Mouse (Mus musculus): ENCODE measurements around the gene Olfr750. TPM values are rescaled to one million over a fixed set of nuclear protein-coding genes. Genes with fewer than 3 reads are reported as not detected.

Olfr750 gene
- polyA plus RNA-seq, 1 experiment from 2014 or later: not detected

GRCm38 (mm10) chr14:51085086-51085485 lies 10.9 kb upstream of the Olfr750 start:
- Histone ChIP-seq H3K27ac (no peak overlapping the region), H3K4me2 (no peak overlapping the region), H3K4me3 (no peak overlapping the region), H3K27me3 (peaks cover 24% of the 10 kb centered on the region), H3K4me1 (peaks cover 11% of the 10 kb centered on the region; the same call in 1 of the 2 replicates), H3K36me3 (no peaks in the 10 kb centered on the region), H3K9me3 (no peaks in the 10 kb centered on the region), H3K9ac (no peak overlapping the region)
- ATAC-seq (ENCODE audit: insufficient number of reproducible peaks, low FRiP score, low TSS enrichment, low read depth): no peak
- WGBS: 70% methylated on average over 2 of the region's 2 CpGs

- no peak overlapping the region for H3K27ac ChIP-seq
- H3K4me3 ChIP-seq: peak overlapping the region; percentile 48
- H3K9ac ChIP-seq: no peak overlapping the region
- peaks cover 30% of the 10 kb centered on the region for H3K27me3 ChIP-seq
- 9% methylated on average over 7 of the region's 7 CpGs for WGBS
- ATAC-seq (ENCODE audit: insufficient number of reproducible peaks, low FRiP score, low TSS enrichment, low read depth): no peak
- H3K36me3 ChIP-seq: no peaks in the 10 kb centered on the region
- no peaks in the 10 kb centered on the region for H3K9me3 ChIP-seq
- peaks cover 11% of the 10 kb centered on the region; the same call in 1 of the 2 replicates for H3K4me1 ChIP-seq
- H3K4me2 ChIP-seq: peak overlapping the region; percentile 81
These were observed 9.6 kb upstream of the Olfr750 start for GRCm38 (mm10) chr14:51083805-51084204.

- Histone ChIP-seq H3K4me1 (peaks cover 8% of the 10 kb centered on the region; the same call in 1 of the 2 replicates), H3K9me3 (no peaks in the 10 kb centered on the region)
These were observed 8.7 kb upstream of the Olfr750 start for GRCm38 (mm10) chr14:51082599-51083581.

GRCm38 (mm10) chr14:51081035-51081434 lies 6.8 kb upstream of the Olfr750 start:
- Histone ChIP-seq H3K27me3 (peaks cover 30% of the 10 kb centered on the region), H3K27ac (no peak overlapping the region), H3K9me3 (no peaks in the 10 kb centered on the region), H3K4me3 (no peak overlapping the region), H3K4me2 (no peak overlapping the region), H3K36me3 (no peaks in the 10 kb centered on the region), H3K4me1 (peaks cover 8% of the 10 kb centered on the region; the same call in 1 of the 2 replicates), H3K9ac (no peak overlapping the region)
- no peak for ATAC-seq (ENCODE audit: insufficient number of reproducible peaks, low FRiP score, low TSS enrichment, low read depth)
- WGBS: 85% methylated on average over 2 of the region's 2 CpGs

More at GRCm38 (mm10) chr14:51082599-51083581, 8.7 kb upstream of the Olfr750 start:
- Histone ChIP-seq H3K27me3 (peaks cover 30% of the 10 kb centered on the region), H3K4me3 (peak overlapping the region; percentile 48), H3K27ac (no peak overlapping the region), H3K9ac (peak overlapping the region; percentile 39; the same call in 1 of the 2 replicates), H3K36me3 (no peaks in the 10 kb centered on the region), H3K4me2 (peak overlapping the region; percentile 81)
- WGBS: 2% methylated on average over 40 of the region's 40 CpGs
- peak; percentile 53 for ATAC-seq (ENCODE audit: insufficient number of reproducible peaks, low FRiP score, low TSS enrichment, low read depth)

GRCm38 (mm10) chr14:51079180-51079579 lies 4.9 kb upstream of the Olfr750 start:
- WGBS: 80% methylated on average over 1 of the region's 1 CpGs

GRCm38 (mm10) chr14:51069617-51070016 lies 4.6 kb downstream of the Olfr750 start:
- Histone ChIP-seq H3K4me2 (no peak overlapping the region), H3K4me1 (0 out of 2 replicates have a peak, but pooled peaks cover 6% of the 10 kb centered on the region), H3K36me3 (no peaks in the 10 kb centered on the region), H3K27me3 (no peaks in the 10 kb centered on the region), H3K9ac (no peak overlapping the region), H3K27ac (no peak overlapping the region), H3K9me3 (no peaks in the 10 kb centered on the region), H3K4me3 (no peak overlapping the region)
- ATAC-seq (ENCODE audit: insufficient number of reproducible peaks, low FRiP score, low TSS enrichment, low read depth): no peak
- 96% methylated on average over 2 of the region's 2 CpGs for WGBS

More at GRCm38 (mm10) chr14:51079180-51079579, 4.9 kb upstream of the Olfr750 start:
- H3K4me3 ChIP-seq: no peak overlapping the region
- ATAC-seq (ENCODE audit: insufficient number of reproducible peaks, low FRiP score, low TSS enrichment, low read depth): no peak
- no peaks in the 10 kb centered on the region for H3K9me3 ChIP-seq
- H3K36me3 ChIP-seq: no peaks in the 10 kb centered on the region
- peaks cover 26% of the 10 kb centered on the region for H3K27me3 ChIP-seq
- no peak overlapping the region for H3K9ac ChIP-seq
- no peak overlapping the region for H3K4me2 ChIP-seq
- H3K27ac ChIP-seq: no peak overlapping the region
- H3K4me1 ChIP-seq: peaks cover 8% of the 10 kb centered on the region; the same call in 1 of the 2 replicates

GRCm38 (mm10) chr14:51068956-51069355 lies 5.3 kb downstream of the Olfr750 start:
- no peak overlapping the region for H3K4me2 ChIP-seq
- no peaks in the 10 kb centered on the region for H3K27me3 ChIP-seq
- 0 out of 2 replicates have a peak, but pooled peaks cover 6% of the 10 kb centered on the region for H3K4me1 ChIP-seq
- no peaks in the 10 kb centered on the region for H3K9me3 ChIP-seq
- no peak for ATAC-seq (ENCODE audit: insufficient number of reproducible peaks, low FRiP score, low TSS enrichment, low read depth)
- no peak overlapping the region for H3K4me3 ChIP-seq
- WGBS: 81% methylated on average over 5 of the region's 5 CpGs
- H3K27ac ChIP-seq: no peak overlapping the region
- H3K9ac ChIP-seq: no peak overlapping the region
- H3K36me3 ChIP-seq: no peaks in the 10 kb centered on the region

GRCm38 (mm10) chr14:51060761-51061160 lies 13.5 kb downstream of the Olfr750 start:
- no peak overlapping the region for H3K4me3 ChIP-seq
- no peaks in the 10 kb centered on the region for H3K9me3 ChIP-seq
- no peak overlapping the region for H3K27ac ChIP-seq
- ATAC-seq (ENCODE audit: insufficient number of reproducible peaks, low FRiP score, low TSS enrichment, low read depth): no peak
- 0 out of 2 replicates have a peak, but pooled peaks cover under 1% of the 10 kb centered on the region for H3K4me1 ChIP-seq
- H3K9ac ChIP-seq: no peak overlapping the region
- WGBS: 75% methylated on average over 5 of the region's 5 CpGs
- no peak overlapping the region for H3K4me2 ChIP-seq
- H3K36me3 ChIP-seq: no peaks in the 10 kb centered on the region
- H3K27me3 ChIP-seq: no peaks in the 10 kb centered on the region

- WGBS: 68% methylated on average over 9 of the region's 9 CpGs
- Histone ChIP-seq H3K27ac (no peak within 1 kb of the TSS), H3K4me3 (no peak within 1 kb of the TSS), H3K36me3 (no peaks in the 10 kb centered on the region), H3K4me1 (peaks cover 3% of the 10 kb centered on the region; the same call in 1 of the 2 replicates), H3K9me3 (no peaks in the 10 kb centered on the region), H3K27me3 (no peaks in the 10 kb centered on the region), H3K9ac (no peak within 1 kb of the TSS), H3K4me2 (no peak within 1 kb of the TSS)
- no peak for ATAC-seq (ENCODE audit: insufficient number of reproducible peaks, low FRiP score, low TSS enrichment, low read depth)
These were observed 16.8 kb downstream of the Olfr750 start, which contains the start of gene Rnase12 for GRCm38 (mm10) chr14:51057401-51057831. Gene Rnase12, minus strand, starts transcription at chr14:51057661.

GRCm38 (mm10) chr14:51054243-51055237 lies 19.7 kb downstream of the Olfr750 start:
- no peak overlapping the region for H3K27ac ChIP-seq
- H3K9ac ChIP-seq: no peak overlapping the region
- H3K4me3 ChIP-seq: no peak overlapping the region
- 72% methylated on average over 13 of the region's 13 CpGs for WGBS
- H3K9me3 ChIP-seq: no peaks in the 10 kb centered on the region
- peaks cover 3% of the 10 kb centered on the region; the same call in 1 of the 2 replicates for H3K4me1 ChIP-seq
- ATAC-seq (ENCODE audit: insufficient number of reproducible peaks, low FRiP score, low TSS enrichment, low read depth): no peak
- no peaks in the 10 kb centered on the region for H3K36me3 ChIP-seq
- H3K27me3 ChIP-seq: no peaks in the 10 kb centered on the region
- no peak overlapping the region for H3K4me2 ChIP-seq

GRCm38 (mm10) chr14:51053176-51053575 lies 21.1 kb downstream of the Olfr750 start:
- no peak for ATAC-seq (ENCODE audit: insufficient number of reproducible peaks, low FRiP score, low TSS enrichment, low read depth)
- Histone ChIP-seq H3K36me3 (no peaks in the 10 kb centered on the region), H3K27ac (no peak overlapping the region), H3K4me3 (no peak overlapping the region), H3K4me1 (peaks cover 3% of the 10 kb centered on the region; the same call in 1 of the 2 replicates), H3K27me3 (no peaks in the 10 kb centered on the region), H3K4me2 (no peak overlapping the region), H3K9me3 (no peaks in the 10 kb centered on the region), H3K9ac (no peak overlapping the region)
- WGBS: 34% methylated on average over 5 of the region's 5 CpGs
